Mouse (Mus musculus) heart, adult 2 months (tissue): ENCODE results near the gene Cep295.

ENCODE experiments used
- CTCF ChIP-seq: fragments of 200-600 bp; IDR thresholded peaks from 2 replicates; pipeline ENCODE4 v1.8.1; 2022; ENCODE audit warnings: antibody characterized with exemption, mild to moderate bottlenecking, moderate library complexity
- EP300 ChIP-seq: fragments of 200-500 bp; IDR thresholded peaks from 2 replicates; pipeline ENCODE4 v1.6.1; 2011; ENCODE audit warnings: low read depth, low read length, control low read depth; ENCODE audit not compliant: insufficient read depth
- POLR2A ChIP-seq: fragments of 200-500 bp; IDR thresholded peaks from 2 replicates; pipeline ENCODE4 v1.6.1; 2011; ENCODE audit warnings: mild to moderate bottlenecking, low read depth, low read length, control low read depth; ENCODE audit not compliant: insufficient read depth

DNA sequence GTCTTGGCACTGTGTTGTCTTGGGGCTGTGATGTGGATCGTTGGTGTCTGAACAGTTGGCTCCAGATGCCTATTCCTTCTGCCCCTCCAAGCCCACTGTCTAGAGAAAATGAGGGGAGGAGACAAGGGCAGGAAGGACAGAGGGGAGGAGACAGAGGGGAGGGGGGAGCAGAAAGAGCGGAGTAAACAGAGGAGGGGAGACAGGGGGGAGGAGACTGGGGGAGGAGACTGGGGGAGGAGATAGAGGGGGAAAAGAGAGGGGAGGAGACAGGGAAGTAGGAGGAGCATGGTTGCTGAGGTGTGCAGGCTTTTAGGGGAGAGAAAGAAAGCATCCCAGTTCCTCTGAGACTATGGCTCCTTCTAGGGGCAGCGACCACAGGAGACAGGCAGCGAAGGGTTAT lies 40.0 kb upstream of the Cep295 start:
- no peak for TF ChIP-seq EP300
- no peak for TF ChIP-seq POLR2A
- TF ChIP-seq CTCF: no peak
